Mouse (Mus musculus): ENCODE measurements at regions not wholly inside any gene's neighbourhood (a gene's known extent, or its start where the extent isn't known, plus 50 kb on each side); places are given as distances from the start of the nearest gene placed in this dataset.

DNA sequence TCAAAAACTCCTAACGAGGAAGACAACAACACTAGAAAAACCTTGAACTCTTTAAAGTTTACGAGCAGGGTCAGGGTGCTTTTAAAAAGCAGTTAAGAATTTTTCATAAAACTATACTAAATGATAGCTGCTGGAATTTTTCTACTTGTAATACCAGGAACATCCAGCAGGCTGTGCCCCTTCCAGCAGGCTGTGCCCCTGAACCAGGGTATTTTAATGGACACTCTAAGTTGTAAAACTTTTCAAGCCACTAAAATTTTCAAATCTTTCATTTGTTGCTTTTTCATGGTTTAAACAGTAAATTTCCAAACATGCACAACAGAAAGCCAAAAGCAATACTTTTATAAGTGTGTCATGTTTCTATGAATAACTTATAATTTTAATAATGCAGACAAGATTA, 68.2 kb upstream of the Gls start:
- DNase-seq (ENCODE audit: low spot score) (peak; percentile 26), ATAC-seq (ENCODE audit: extremely low read depth, insufficient number of reproducible peaks, low FRiP score, poor library complexity, severe bottlenecking) (no peak)
- no peaks in the 10 kb centered on the region for H3K9me3 ChIP-seq (replicated peaks)
- no peaks in the 10 kb centered on the region for H3K36me3 ChIP-seq (replicated peaks)
- H3K4me3 ChIP-seq (ENCODE audit: low read depth, low read length), result no peak overlapping the region
- H3K27me3 ChIP-seq (ENCODE audit: insufficient read depth, low read length), result peaks cover 14% of the 10 kb centered on the region
- TF ChIP-seq POLR2AphosphoS5 (IDR thresholded peaks at IDR 0.05; ENCODE audit: insufficient replicate concordance, low read depth, low read length), result no peak
- peak; percentile 36; the same call in 1 of the 2 replicates for TF ChIP-seq CTCF (IDR thresholded peaks at IDR 0.05; ENCODE audit: low read depth, low read length)
- peaks cover 18% of the 10 kb centered on the region for H3K4me1 ChIP-seq (ENCODE audit: insufficient read depth, low read depth, low read length)

DNA sequence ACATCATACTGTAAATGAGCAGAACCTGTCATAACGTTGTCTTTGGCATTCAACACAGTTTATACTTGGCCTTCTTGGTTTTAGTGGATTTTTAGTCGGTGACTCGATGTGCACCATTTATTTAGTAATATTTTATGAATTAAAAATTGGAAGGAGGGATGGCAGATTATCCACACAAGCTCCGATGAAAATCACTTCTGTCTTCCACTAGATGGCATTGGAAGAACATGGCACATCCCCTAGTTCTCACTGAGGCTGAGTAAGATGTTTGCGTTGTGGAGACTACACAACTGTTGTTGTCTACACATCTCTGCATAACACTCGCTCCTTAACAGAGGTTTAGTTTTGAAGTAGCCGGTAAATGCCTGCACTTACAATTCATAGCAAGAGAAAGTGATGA, 66.5 kb upstream of the Gls start:
- ATAC-seq (ENCODE audit: extremely low read depth, insufficient number of reproducible peaks, low FRiP score, poor library complexity, severe bottlenecking) (no peak), DNase-seq (ENCODE audit: low spot score) (no peak)
- Histone ChIP-seq H3K4me1 (ENCODE audit: insufficient read depth, low read depth, low read length) (peaks cover 15% of the 10 kb centered on the region), H3K36me3 (replicated peaks) (no peaks in the 10 kb centered on the region), H3K4me3 (ENCODE audit: low read depth, low read length) (no peak overlapping the region), H3K27me3 (ENCODE audit: insufficient read depth, low read length) (peaks cover 17% of the 10 kb centered on the region), H3K9me3 (replicated peaks) (no peaks in the 10 kb centered on the region)
- TF ChIP-seq CTCF (IDR thresholded peaks at IDR 0.05; ENCODE audit: low read depth, low read length) (no peak), GATA2 (IDR thresholded peaks at IDR 0.05; ENCODE audit: borderline replicate concordance, low read depth, low read length) (no peak), TAL1 (conservative IDR thresholded peaks at IDR 0.05; ENCODE audit: low read depth, low read length) (no peak)

DNA sequence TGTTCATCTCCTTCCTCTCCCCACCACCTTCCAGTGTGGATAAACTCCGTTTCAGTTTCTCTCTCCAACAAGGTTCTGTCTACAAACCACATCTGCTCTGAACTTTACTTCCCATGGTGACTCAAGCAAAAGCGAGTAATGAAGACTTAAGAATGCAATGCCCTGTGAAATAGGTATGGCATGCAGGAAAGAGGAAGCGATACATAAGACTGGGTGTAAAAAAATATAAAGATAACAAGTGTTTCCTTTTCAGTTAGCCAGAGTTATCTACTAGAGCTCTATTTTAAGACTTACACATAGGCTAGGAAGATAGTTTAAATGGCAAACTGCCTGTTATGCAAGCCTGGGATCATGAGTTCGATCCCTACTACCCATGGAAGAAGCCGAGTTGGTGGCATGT, 65.3 kb upstream of the Gls start:
- Histone ChIP-seq H3K27me3 (ENCODE audit: insufficient read depth, low read length) (peaks cover 17% of the 10 kb centered on the region), H3K36me3 (replicated peaks) (no peaks in the 10 kb centered on the region), H3K4me3 (ENCODE audit: low read depth, low read length) (no peak overlapping the region), H3K9me3 (replicated peaks) (no peaks in the 10 kb centered on the region), H3K4me1 (ENCODE audit: insufficient read depth, low read depth, low read length) (peaks cover 14% of the 10 kb centered on the region)
- TF ChIP-seq POLR2AphosphoS5 (IDR thresholded peaks at IDR 0.05; ENCODE audit: insufficient replicate concordance, low read depth, low read length), result no peak
- TF ChIP-seq GATA2 (IDR thresholded peaks at IDR 0.05; ENCODE audit: borderline replicate concordance, low read depth, low read length), result no peak
- TF ChIP-seq TAL1 (conservative IDR thresholded peaks at IDR 0.05; ENCODE audit: low read depth, low read length), result no peak
- no peak for TF ChIP-seq CTCF (IDR thresholded peaks at IDR 0.05; ENCODE audit: low read depth, low read length)
- no peak for TF ChIP-seq GATA1 (IDR thresholded peaks at IDR 0.05; ENCODE audit: borderline replicate concordance, low read length)
- no peak for ATAC-seq (ENCODE audit: extremely low read depth, insufficient number of reproducible peaks, low FRiP score, poor library complexity, severe bottlenecking)
- DNase-seq (ENCODE audit: low spot score), result no peak

DNA sequence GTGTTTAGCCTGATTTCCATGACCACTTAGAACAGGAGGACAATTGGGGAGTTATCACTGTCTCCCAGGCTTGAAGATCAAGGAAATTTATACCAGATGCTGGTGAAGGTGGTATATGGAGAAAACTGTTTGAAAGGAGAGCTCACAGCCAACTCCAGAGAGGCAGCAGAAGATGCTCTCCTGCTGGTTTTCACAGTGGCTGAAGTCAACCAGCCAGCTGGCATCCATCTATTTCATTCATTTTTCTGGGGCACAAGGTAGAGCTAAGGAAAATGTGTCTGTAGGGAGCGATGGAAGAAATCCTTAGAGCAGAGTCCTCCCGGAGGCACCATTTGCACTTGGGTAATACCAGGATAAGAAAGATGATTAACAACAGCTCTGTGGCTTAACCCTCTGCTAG, 63.1 kb upstream of the Gls start:
- Histone ChIP-seq H3K36me3 (replicated peaks) (no peaks in the 10 kb centered on the region), H3K4me1 (ENCODE audit: insufficient read depth, low read depth, low read length) (peaks cover 5% of the 10 kb centered on the region), H3K27me3 (ENCODE audit: insufficient read depth, low read length) (peaks cover 16% of the 10 kb centered on the region), H3K9me3 (replicated peaks) (no peaks in the 10 kb centered on the region), H3K4me3 (ENCODE audit: low read depth, low read length) (no peak overlapping the region)
- TF ChIP-seq CTCF (IDR thresholded peaks at IDR 0.05; ENCODE audit: low read depth, low read length) (no peak), GATA1 (IDR thresholded peaks at IDR 0.05; ENCODE audit: borderline replicate concordance, low read length) (no peak), POLR2AphosphoS5 (IDR thresholded peaks at IDR 0.05; ENCODE audit: insufficient replicate concordance, low read depth, low read length) (no peak), TAL1 (conservative IDR thresholded peaks at IDR 0.05; ENCODE audit: low read depth, low read length) (no peak), GATA2 (IDR thresholded peaks at IDR 0.05; ENCODE audit: borderline replicate concordance, low read depth, low read length) (no peak)
- ATAC-seq (ENCODE audit: extremely low read depth, insufficient number of reproducible peaks, low FRiP score, poor library complexity, severe bottlenecking) (no peak), DNase-seq (ENCODE audit: low spot score) (no peak)

DNA sequence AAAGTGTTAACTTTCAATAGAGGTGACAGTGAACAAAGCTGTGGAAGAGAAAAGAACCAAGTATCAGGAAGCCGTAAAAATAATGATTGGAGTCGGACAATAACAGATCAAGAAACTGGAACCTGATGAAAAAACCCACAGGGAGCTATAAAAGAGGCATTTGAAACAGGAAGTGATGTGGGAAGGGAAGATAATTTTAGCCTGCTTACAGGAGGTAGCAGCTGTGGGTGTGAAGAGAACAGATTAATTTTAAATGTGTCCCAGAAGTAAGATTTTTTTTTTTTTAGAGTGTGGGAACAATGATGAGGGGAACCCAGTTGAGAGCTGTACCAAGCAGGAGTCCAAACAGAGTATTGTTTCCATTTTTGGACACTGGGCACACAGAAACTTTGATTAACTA, 61.5 kb upstream of the Gls start:
- H3K27me3 ChIP-seq (ENCODE audit: insufficient read depth, low read length), result peaks cover 19% of the 10 kb centered on the region
- no peak for DNase-seq (ENCODE audit: low spot score)
- no peak for ATAC-seq (ENCODE audit: extremely low read depth, insufficient number of reproducible peaks, low FRiP score, poor library complexity, severe bottlenecking)
- TF ChIP-seq CTCF (IDR thresholded peaks at IDR 0.05; ENCODE audit: low read depth, low read length) (no peak), GATA2 (IDR thresholded peaks at IDR 0.05; ENCODE audit: borderline replicate concordance, low read depth, low read length) (no peak), GATA1 (IDR thresholded peaks at IDR 0.05; ENCODE audit: borderline replicate concordance, low read length) (no peak), POLR2AphosphoS5 (IDR thresholded peaks at IDR 0.05; ENCODE audit: insufficient replicate concordance, low read depth, low read length) (no peak), TAL1 (conservative IDR thresholded peaks at IDR 0.05; ENCODE audit: low read depth, low read length) (no peak)
- H3K9me3 ChIP-seq (replicated peaks), result no peaks in the 10 kb centered on the region
- H3K4me3 ChIP-seq (ENCODE audit: low read depth, low read length), result no peak overlapping the region
- H3K4me1 ChIP-seq (ENCODE audit: insufficient read depth, low read depth, low read length), result peaks cover 5% of the 10 kb centered on the region
- no peaks in the 10 kb centered on the region for H3K36me3 ChIP-seq (replicated peaks)

DNA sequence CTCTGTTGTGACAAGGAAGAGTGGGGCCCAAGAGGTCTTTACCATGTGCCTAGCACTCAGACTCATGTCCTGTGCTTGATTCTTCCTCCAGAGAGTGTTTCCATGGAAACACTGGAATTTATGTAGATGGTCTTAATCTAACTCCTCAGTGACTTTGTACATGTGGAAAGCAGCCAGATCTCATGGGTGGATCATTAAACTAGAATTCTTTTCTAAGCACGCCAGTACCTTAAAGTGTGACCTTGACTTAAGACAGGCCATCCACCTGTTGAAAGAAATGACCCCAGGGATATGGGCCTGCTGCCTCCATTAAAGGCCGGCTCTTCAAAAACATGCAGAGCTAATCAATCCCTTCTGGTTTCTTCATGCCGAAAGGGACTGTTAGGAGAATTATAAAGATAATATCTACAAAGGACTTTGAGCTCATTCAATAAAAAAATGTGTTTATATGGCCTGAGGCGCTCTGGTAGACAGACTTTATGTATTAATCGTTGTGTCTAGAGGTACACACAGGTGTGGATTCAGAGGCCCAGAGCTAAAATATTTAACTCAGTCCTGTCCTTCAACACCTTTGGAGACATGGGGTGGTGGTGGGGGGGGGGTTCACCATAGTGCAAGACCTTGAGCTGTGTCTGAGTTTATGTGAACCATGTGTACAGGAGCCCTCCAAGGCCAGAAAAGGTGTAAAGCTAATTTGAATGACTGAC, 60.5 kb upstream of the Gls start:
- no peak for DNase-seq (ENCODE audit: low spot score)
- no peak overlapping the region for H3K4me3 ChIP-seq (ENCODE audit: low read depth, low read length)
- H3K36me3 ChIP-seq (replicated peaks), result no peaks in the 10 kb centered on the region
- H3K27me3 ChIP-seq (ENCODE audit: insufficient read depth, low read length), result peaks cover 23% of the 10 kb centered on the region
- no peak for ATAC-seq (ENCODE audit: extremely low read depth, insufficient number of reproducible peaks, low FRiP score, poor library complexity, severe bottlenecking)
- TF ChIP-seq GATA2 (IDR thresholded peaks at IDR 0.05; ENCODE audit: borderline replicate concordance, low read depth, low read length), result no peak
- no peak for TF ChIP-seq GATA1 (IDR thresholded peaks at IDR 0.05; ENCODE audit: borderline replicate concordance, low read length)
- no peak for TF ChIP-seq CTCF (IDR thresholded peaks at IDR 0.05; ENCODE audit: low read depth, low read length)
- H3K4me1 ChIP-seq (ENCODE audit: insufficient read depth, low read depth, low read length), result peaks cover 2% of the 10 kb centered on the region
- H3K9me3 ChIP-seq (replicated peaks), result no peaks in the 10 kb centered on the region
